Mouse (Mus musculus) limb, embryonic 14.5 days (tissue): ENCODE results near the gene Insl3. TPM values are rescaled to one million over a fixed set of nuclear protein-coding genes. Genes with fewer than 3 reads are reported as not detected.

Experiments used
- ATAC-seq: fragments of 200-750 bp; cut with Nextera tagmentation; 2 replicates; pipeline ENCODE4 v1.8.0; 2017; ENCODE audit warnings: low read depth, moderate number of reproducible peaks, moderate TSS enrichment; ENCODE audit not compliant: low FRiP score
- DNase-seq: peaks from one replicate; pipeline ENCODE4 v3.0.0-alpha.2; 2015; ENCODE audit warnings: low spot score
- H3K27ac ChIP-seq: fragments of 300-500 bp; sonication (generic); replicated peaks from 2 replicates; pipeline ENCODE4 v1.5.1; 2014; ENCODE audit warnings: low read depth, mild to moderate bottlenecking, low read length, moderate library complexity, mixed read lengths
- H3K27me3 ChIP-seq: fragments of 300-500 bp; sonication (generic); 2 replicates; pipeline ENCODE4 v1.6.1; 2014; ENCODE audit warnings: low read length, mixed read lengths; ENCODE audit not compliant: control insufficient read depth, insufficient read depth
- H3K36me3 ChIP-seq: fragments of 300-500 bp; sonication (generic); 2 replicates; pipeline ENCODE4 v1.6.1; 2014; ENCODE audit warnings: mild to moderate bottlenecking, low read length, moderate library complexity, mixed read lengths; ENCODE audit not compliant: control insufficient read depth, insufficient read depth
- H3K4me1 ChIP-seq: fragments of 300-500 bp; sonication (generic); 2 replicates; pipeline ENCODE4 v1.6.1; 2014; ENCODE audit warnings: antibody characterized with exemption, low read length, mixed read lengths; ENCODE audit not compliant: control insufficient read depth, insufficient read depth
- H3K4me2 ChIP-seq: fragments of 300-500 bp; sonication (generic); replicated peaks from 2 replicates; pipeline ENCODE4 v1.6.1; 2014; ENCODE audit warnings: low read depth, mild to moderate bottlenecking, low read length, moderate library complexity; ENCODE audit not compliant: severe bottlenecking
- H3K4me3 ChIP-seq: fragments of 300-500 bp; sonication (generic); replicated peaks from 2 replicates; pipeline ENCODE4 v1.5.1; 2014; ENCODE audit warnings: low read length
- H3K9ac ChIP-seq: fragments of 300-500 bp; sonication (generic); 2 replicates; pipeline ENCODE4 v1.6.1; 2014; ENCODE audit warnings: mild to moderate bottlenecking, low read depth, low read length, moderate library complexity; ENCODE audit not compliant: severe bottlenecking
- H3K9me3 ChIP-seq: fragments of 300-500 bp; sonication (generic); 2 replicates; pipeline ENCODE4 v1.6.1; 2016; ENCODE audit warnings: low read length; ENCODE audit not compliant: control insufficient read depth
- POLR2A ChIP-seq: fragments of 200-500 bp; IDR thresholded peaks from 2 replicates; pipeline ENCODE4 v1.8.0; 2012; ENCODE audit warnings: inconsistent platforms, mild to moderate bottlenecking, moderate library complexity, borderline replicate concordance; ENCODE audit not compliant: insufficient read depth, insufficient read length; ENCODE audit errors: extremely low read depth
- WGBS: fragments of 180-500 bp; shearing (Covaris S2); extraction: QIAGEN DNeasy Blood & Tissue Kit; methylation state at CpG from one replicate; pipeline ENCODE4 v1.1.7; 2014; 5-methylcytosine and 5-hydroxymethylcytosine counted together
- polyA plus RNA-seq, 2 experiments: library from polyadenylated mRNA; depleted of rRNA in 1 of 2; stranded (reverse) in 1 of 2; unstranded in 1 of 2; fragments of >200 nt; fragmentation: Nextera tagmentation in 1 of 2; extraction: Ambion mirVana in 1 of 2; gene quantifications; 2 replicates each; pipeline versions ENCODE4 v1.2.1 to v1.2.3; 2012 to 2014

Insl3 gene
- polyA plus RNA-seq, 2 experiments: 1.8 TPM; not detected in 1

- Histone ChIP-seq H3K9ac (no peak overlapping the region), H3K4me2 (no peak overlapping the region), H3K4me1 (peaks cover 17% of the 10 kb centered on the region), H3K4me3 (no peak overlapping the region), H3K36me3 (no peaks in the 10 kb centered on the region), H3K9me3 (no peaks in the 10 kb centered on the region), H3K27ac (no peak overlapping the region), H3K27me3 (peaks cover 48% of the 10 kb centered on the region)
- 76% methylated on average over 2 of the region's 2 CpGs for WGBS
- DNase-seq: no peak
- no peak for ATAC-seq
- no peak for TF ChIP-seq POLR2A
Measured at GRCm38 (mm10) chr8:71674071-71674470, 14.9 kb upstream of the Insl3 start.

GRCm38 (mm10) chr8:71675456-71676019 is 13.5 kb upstream of the Insl3 start:
- WGBS: 31% methylated on average over 9 of the region's 9 CpGs
- Histone ChIP-seq H3K36me3 (no peaks in the 10 kb centered on the region), H3K4me2 (peak overlapping the region; percentile 92), H3K4me1 (peaks cover 14% of the 10 kb centered on the region), H3K27me3 (peaks cover 49% of the 10 kb centered on the region), H3K9ac (no peak overlapping the region), H3K9me3 (no peaks in the 10 kb centered on the region), H3K27ac (0 out of 2 replicates have a peak overlapping the region, but pooled peaks have one; percentile 38), H3K4me3 (peak overlapping the region; percentile 62)
- DNase-seq (no peak), ATAC-seq (no peak)
- TF ChIP-seq POLR2A: no peak

- Histone ChIP-seq H3K4me3 (peak within 1 kb of the TSS; percentile 62), H3K4me2 (peak within 1 kb of the TSS; percentile 92), H3K27me3 (peaks cover 50% of the 10 kb centered on the region), H3K9me3 (no peaks in the 10 kb centered on the region), H3K9ac (peak within 1 kb of the TSS; percentile 60), H3K27ac (0 out of 2 replicates have a peak within 1 kb of the TSS, but pooled peaks have one; percentile 38), H3K36me3 (no peaks in the 10 kb centered on the region), H3K4me1 (peaks cover 8% of the 10 kb centered on the region)
- ATAC-seq (peak; percentile 39; the same call in 1 of the 2 replicates), DNase-seq (peak; percentile 78)
- TF ChIP-seq POLR2A: no peak
- 3% methylated on average over 25 of the region's 40 CpGs for WGBS
Measured at GRCm38 (mm10) chr8:71676020-71676741, 12.8 kb upstream of the Insl3 start, which contains the start of gene Jak3. TSS of gene Jak3 (plus strand) at chr8:71676296.

GRCm38 (mm10) chr8:71676803-71677202 is 12.2 kb upstream of the Insl3 start:
- no peak for DNase-seq
- TF ChIP-seq POLR2A: no peak
- ATAC-seq: no peak
- no peaks in the 10 kb centered on the region for H3K36me3 ChIP-seq
- H3K9me3 ChIP-seq: no peaks in the 10 kb centered on the region
- no peak overlapping the region for H3K27ac ChIP-seq
- peaks cover 54% of the 10 kb centered on the region for H3K27me3 ChIP-seq
- peaks cover 5% of the 10 kb centered on the region; the same call in 1 of the 2 replicates for H3K4me1 ChIP-seq
- H3K4me2 ChIP-seq: peak overlapping the region; percentile 92
- peak overlapping the region; percentile 62 for H3K4me3 ChIP-seq
- H3K9ac ChIP-seq: peak overlapping the region; percentile 60
- WGBS: 51% methylated on average over 9 of the region's 9 CpGs

GRCm38 (mm10) chr8:71677555-71677954 is 11.5 kb upstream of the Insl3 start:
- H3K4me2 ChIP-seq: no peak overlapping the region
- no peaks in the 10 kb centered on the region for H3K9me3 ChIP-seq
- no peak overlapping the region for H3K27ac ChIP-seq
- H3K9ac ChIP-seq: no peak overlapping the region
- DNase-seq (no peak), ATAC-seq (no peak)
- no peak for TF ChIP-seq POLR2A
- peaks cover 61% of the 10 kb centered on the region for H3K27me3 ChIP-seq
- peaks cover 4% of the 10 kb centered on the region; the same call in 1 of the 2 replicates for H3K4me1 ChIP-seq
- H3K4me3 ChIP-seq: no peak overlapping the region
- H3K36me3 ChIP-seq: no peaks in the 10 kb centered on the region
